In the genomic region with DNA sequence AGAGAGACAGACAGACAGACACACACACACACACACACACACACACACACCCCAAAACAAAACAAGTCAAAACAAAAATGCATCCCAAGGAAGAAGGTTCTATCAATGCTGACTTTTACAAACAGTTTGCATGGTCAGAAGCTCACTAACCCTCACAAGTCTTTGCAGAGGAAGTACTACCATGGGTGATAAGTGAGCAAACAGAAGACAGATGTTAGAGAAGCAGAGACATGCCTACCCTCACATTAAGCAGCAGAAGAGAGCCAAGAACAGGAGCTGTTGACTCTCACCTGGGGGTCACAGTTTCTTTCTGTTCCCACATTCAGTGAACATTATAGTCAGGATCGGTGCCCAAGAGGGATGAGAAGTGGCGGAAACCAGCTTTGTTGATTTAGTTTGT, we compare ENCODE assay signal across 28 mouse cellular contexts. TPM values are rescaled to one million over a fixed set of nuclear protein-coding genes. Genes with fewer than 3 reads are reported as not detected.
"Had no signal": no experiment of that assay in that cellular context is flagged by ENCODE, and none has a peak within 500 bp of the region (broad histone marks: within the 10 kb centered on the region; RNA-seq: fewer than 3 reads in every experiment).

No protein-coding gene starts in this region.

- ATAC-seq: hindbrain, embryonic 16.5 days; inflammation-experienced regulatory T-cells, adult 6 months; intestine, embryonic 15.5 days; intestine, postnatal 0 days had no signal

- H3K27me3 ChIP-seq: heart, embryonic 12.5 days; hindbrain, embryonic 12.5 days; intestine, embryonic 15.5 days; limb, embryonic 12.5 days had no signal

- DNase-seq: gastrocnemius, postnatal 14 days; gastrocnemius, postnatal 36 days; heart, adult 18-20 months; heart, postnatal 10 days; heart, postnatal 4 days; kidney, adult 18-20 months; kidney, adult 8-10 months; kidney, postnatal 10 days; kidney, postnatal 25 days; kidney, postnatal 4 days; liver had no signal

- H3K36me3 ChIP-seq: heart, embryonic 10.5 days; heart, embryonic 12.5 days; hindbrain, embryonic 10.5 days; hindbrain, embryonic 12.5 days; intestine, embryonic 15.5 days; limb, embryonic 10.5 days; limb, embryonic 12.5 days had no signal

RNA-seq across cellular contexts. Expression of a gene that starts 6.0 kb away (rescaled TPM):
- polyA plus RNA-seq: heart, embryonic 10.5 days; heart, embryonic 12.5 days; heart, embryonic 14.5 days; heart, embryonic 16.5 days; hindbrain, embryonic 10.5 days; hindbrain, embryonic 12.5 days; hindbrain, embryonic 14.5 days; hindbrain, embryonic 16.5 days; kidney, embryonic 14.5 days; kidney, embryonic 16.5 days; limb, embryonic 10.5 days; limb, embryonic 12.5 days; liver, embryonic 11.5 days had no signal

RNA-seq across cellular contexts. Expression of a gene that starts 36.4 kb away (rescaled TPM):
- polyA plus RNA-seq: heart, embryonic 10.5 days; heart, embryonic 12.5 days; heart, embryonic 14.5 days; hindbrain, embryonic 10.5 days; hindbrain, embryonic 12.5 days; hindbrain, embryonic 14.5 days; hindbrain, embryonic 16.5 days; kidney, embryonic 14.5 days; limb, embryonic 10.5 days; limb, embryonic 12.5 days; liver, embryonic 11.5 days had no signal

RNA-seq across cellular contexts. Expression of a gene that starts 56.9 kb away (rescaled TPM):
- polyA plus RNA-seq: frontal cortex, adult 2 months; hindbrain, embryonic 12.5 days; hindbrain, embryonic 14.5 days; hindbrain, embryonic 16.5 days had no signal
